Mouse (Mus musculus) hindbrain, embryonic 13.5 days (tissue): ENCODE measurements at regions not wholly inside any gene's neighbourhood (a gene's known extent, or its start where the extent isn't known, plus 50 kb on each side); places are given as distances from the start of the nearest gene placed in this dataset.
"Not testable (repeated sequence)": the region's sequence is repeated elsewhere in the genome, so short reads cannot be mapped to it uniquely, and the experiment has no call there.

Experiments
- ATAC-seq: fragments of 200-750 bp; cut with Nextera tagmentation; 2 replicates; pipeline ENCODE4 v1.8.0; 2017; ENCODE audit warnings: moderate TSS enrichment; ENCODE audit not compliant: low FRiP score
- H3K27ac ChIP-seq: fragments of 300-500 bp; sonication (generic); 2 replicates; pipeline ENCODE4 v1.5.1; 2015; ENCODE audit warnings: inconsistent platforms, mild to moderate bottlenecking, moderate library complexity
- H3K27me3 ChIP-seq: fragments of 300-500 bp; sonication (generic); 2 replicates; pipeline ENCODE4 v1.6.1; 2015; ENCODE audit warnings: mild to moderate bottlenecking, inconsistent platforms
- H3K36me3 ChIP-seq: fragments of 300-500 bp; sonication (generic); 2 replicates; pipeline ENCODE4 v1.6.1; 2015; ENCODE audit warnings: mild to moderate bottlenecking, inconsistent platforms
- H3K4me1 ChIP-seq: fragments of 300-500 bp; sonication (generic); replicated peaks from 2 replicates; pipeline ENCODE4 v1.6.1; 2015; ENCODE audit warnings: inconsistent platforms
- H3K4me2 ChIP-seq: fragments of 300-500 bp; sonication (generic); 2 replicates; pipeline ENCODE4 v1.6.1; 2015; ENCODE audit warnings: inconsistent platforms, mild to moderate bottlenecking, moderate library complexity
- H3K4me3 ChIP-seq: fragments of 300-500 bp; sonication (generic); 2 replicates; pipeline ENCODE4 v1.5.1; 2015; ENCODE audit warnings: mild to moderate bottlenecking, inconsistent platforms
- H3K9ac ChIP-seq: fragments of 300-500 bp; sonication (generic); 2 replicates; pipeline ENCODE4 v1.6.1; 2015; ENCODE audit warnings: mild to moderate bottlenecking, inconsistent platforms
- H3K9me3 ChIP-seq: fragments of 300-500 bp; sonication (generic); 2 replicates; pipeline ENCODE4 v1.6.1; 2016; ENCODE audit warnings: inconsistent platforms
- WGBS: fragments of 180-500 bp; shearing (Covaris S2); methylation state at CpG from one replicate; pipeline ENCODE4 v1.1.7; 2015; 5-methylcytosine and 5-hydroxymethylcytosine counted together

GRCm38 (mm10) chr12:113241373-113242193 is 55.9 kb downstream of the Tmem121 start:
- Histone ChIP-seq H3K4me2 (no peak overlapping the region), H3K4me1 (no peaks in the 10 kb centered on the region), H3K36me3 (no peaks in the 10 kb centered on the region), H3K9ac (no peak overlapping the region), H3K27me3 (no peaks in the 10 kb centered on the region), H3K27ac (no peak overlapping the region), H3K9me3 (no peaks in the 10 kb centered on the region), H3K4me3 (no peak overlapping the region)
- ATAC-seq: no peak
- WGBS: 93% methylated on average over 7 of the region's 7 CpGs

- Histone ChIP-seq H3K27ac (no peak overlapping the region), H3K4me2 (no peak overlapping the region), H3K4me3 (no peak overlapping the region), H3K4me1 (no peaks in the 10 kb centered on the region), H3K9ac (no peak overlapping the region), H3K27me3 (no peaks in the 10 kb centered on the region), H3K9me3 (no peaks in the 10 kb centered on the region), H3K36me3 (no peaks in the 10 kb centered on the region)
- no peak for ATAC-seq
- WGBS: 84% methylated on average over 3 of the region's 3 CpGs
These were observed 56.4 kb downstream of the Tmem121 start for GRCm38 (mm10) chr12:113242194-113242510.

- Histone ChIP-seq H3K27me3 (no peaks in the 10 kb centered on the region), H3K27ac (no peak overlapping the region), H3K36me3 (no peaks in the 10 kb centered on the region), H3K4me2 (no peak overlapping the region), H3K4me1 (no peaks in the 10 kb centered on the region), H3K4me3 (no peak overlapping the region), H3K9ac (no peak overlapping the region), H3K9me3 (no peaks in the 10 kb centered on the region)
- WGBS: 87% methylated on average over 2 of the region's 2 CpGs
- no peak for ATAC-seq
These were observed 59.0 kb downstream of the Tmem121 start for GRCm38 (mm10) chr12:113244685-113245084.

GRCm38 (mm10) chr12:113253446-113254424 is 68.0 kb downstream of the Tmem121 start:
- H3K9ac ChIP-seq, H3K27ac ChIP-seq, H3K4me3 ChIP-seq, H3K27me3 ChIP-seq, ATAC-seq, H3K36me3 ChIP-seq, H3K9me3 ChIP-seq, H3K4me1 ChIP-seq, H3K4me2 ChIP-seq: not testable (repeated sequence)
- 86% methylated on average over 2 of the region's 2 CpGs for WGBS

GRCm38 (mm10) chr12:113255331-113255730 is 69.6 kb downstream of the Tmem121 start:
- H3K27ac ChIP-seq: no peak overlapping the region
- H3K4me3 ChIP-seq: no peak overlapping the region

GRCm38 (mm10) chr12:113256628-113257027 is 70.9 kb downstream of the Tmem121 start:
- WGBS: 87% methylated on average over 2 of the region's 2 CpGs
- no peaks in the 10 kb centered on the region for H3K27me3 ChIP-seq
- no peak overlapping the region for H3K27ac ChIP-seq
- H3K9me3 ChIP-seq: no peaks in the 10 kb centered on the region
- H3K4me2 ChIP-seq: no peak overlapping the region
- no peak overlapping the region for H3K4me3 ChIP-seq
- no peak for ATAC-seq
- H3K36me3 ChIP-seq: no peaks in the 10 kb centered on the region
- no peaks in the 10 kb centered on the region for H3K4me1 ChIP-seq
- no peak overlapping the region for H3K9ac ChIP-seq

More at GRCm38 (mm10) chr12:113255331-113255730, 69.6 kb downstream of the Tmem121 start:
- H3K4me2 ChIP-seq: no peak overlapping the region
- no peak overlapping the region for H3K9ac ChIP-seq
- no peaks in the 10 kb centered on the region for H3K4me1 ChIP-seq
- H3K27me3 ChIP-seq: no peaks in the 10 kb centered on the region
- WGBS: 91% methylated on average over 3 of the region's 3 CpGs
- H3K36me3 ChIP-seq: no peaks in the 10 kb centered on the region
- no peak for ATAC-seq
- H3K9me3 ChIP-seq: no peaks in the 10 kb centered on the region

- no peak overlapping the region for H3K4me2 ChIP-seq
- 76% methylated on average over 2 of the region's 2 CpGs for WGBS
- H3K9me3 ChIP-seq: no peaks in the 10 kb centered on the region
- no peaks in the 10 kb centered on the region for H3K4me1 ChIP-seq
- no peaks in the 10 kb centered on the region for H3K27me3 ChIP-seq
- no peaks in the 10 kb centered on the region for H3K36me3 ChIP-seq
- no peak overlapping the region for H3K27ac ChIP-seq
- ATAC-seq: no peak
- no peak overlapping the region for H3K9ac ChIP-seq
- H3K4me3 ChIP-seq: no peak overlapping the region
These were observed 71.5 kb downstream of the Tmem121 start for GRCm38 (mm10) chr12:113257243-113257642.

- Histone ChIP-seq H3K9me3 (no peaks in the 10 kb centered on the region), H3K27me3 (no peaks in the 10 kb centered on the region), H3K27ac (no peak overlapping the region), H3K4me3 (no peak overlapping the region), H3K9ac (no peak overlapping the region), H3K36me3 (no peaks in the 10 kb centered on the region), H3K4me2 (no peak overlapping the region), H3K4me1 (no peaks in the 10 kb centered on the region)
- no peak for ATAC-seq
- 92% methylated on average over 3 of the region's 3 CpGs for WGBS
These were observed 73.7 kb downstream of the Tmem121 start for GRCm38 (mm10) chr12:113259476-113259875.

GRCm38 (mm10) chr12:113260304-113260703 is 74.6 kb downstream of the Tmem121 start:
- Histone ChIP-seq H3K36me3 (no peaks in the 10 kb centered on the region), H3K27ac (no peak overlapping the region), H3K27me3 (no peaks in the 10 kb centered on the region), H3K9ac (no peak overlapping the region), H3K4me2 (no peak overlapping the region), H3K9me3 (no peaks in the 10 kb centered on the region), H3K4me1 (no peaks in the 10 kb centered on the region), H3K4me3 (no peak overlapping the region)
- WGBS: 90% methylated on average over 6 of the region's 6 CpGs
- ATAC-seq: no peak

- Histone ChIP-seq H3K9me3 (no peaks in the 10 kb centered on the region), H3K27ac (no peak overlapping the region), H3K4me2 (no peak overlapping the region), H3K36me3 (no peaks in the 10 kb centered on the region), H3K4me3 (no peak overlapping the region), H3K27me3 (no peaks in the 10 kb centered on the region), H3K9ac (no peak overlapping the region), H3K4me1 (no peaks in the 10 kb centered on the region)
- WGBS: 87% methylated on average over 2 of the region's 2 CpGs
- peak; percentile 29; the same call in 1 of the 2 replicates for ATAC-seq
These were observed 90.2 kb downstream of the Tmem121 start for GRCm38 (mm10) chr12:113275934-113276333.

GRCm38 (mm10) chr12:113276355-113276942 is 90.7 kb downstream of the Tmem121 start:
- peak; percentile 40 for ATAC-seq
- Histone ChIP-seq H3K27ac (no peak overlapping the region), H3K9ac (no peak overlapping the region), H3K4me2 (no peak overlapping the region), H3K9me3 (no peaks in the 10 kb centered on the region), H3K4me1 (no peaks in the 10 kb centered on the region), H3K27me3 (no peaks in the 10 kb centered on the region), H3K4me3 (no peak overlapping the region), H3K36me3 (no peaks in the 10 kb centered on the region)
- 75% methylated on average over 1 of the region's 1 CpGs for WGBS

- WGBS: 88% methylated on average over 5 of the region's 5 CpGs
- no peaks in the 10 kb centered on the region for H3K36me3 ChIP-seq
- H3K4me3 ChIP-seq: no peak overlapping the region
- no peaks in the 10 kb centered on the region for H3K9me3 ChIP-seq
- no peaks in the 10 kb centered on the region for H3K27me3 ChIP-seq
- no peak overlapping the region for H3K4me2 ChIP-seq
- no peaks in the 10 kb centered on the region for H3K4me1 ChIP-seq
- H3K27ac ChIP-seq: no peak overlapping the region
- H3K9ac ChIP-seq: no peak overlapping the region
- no peak for ATAC-seq
These were observed 92.0 kb downstream of the Tmem121 start for GRCm38 (mm10) chr12:113277741-113278140.
